Mouse (Mus musculus) C2C12 (cell line): ENCODE data around the gene Tmem18.

Experiments
- CEBPB ChIP-seq: IDR thresholded peaks from one replicate; pipeline ENCODE4 v1.6.1; 2011; ENCODE audit warnings: low read depth, mild to moderate bottlenecking, control low read depth, moderate library complexity
- CTCF ChIP-seq: IDR thresholded peaks from one replicate; pipeline ENCODE4 v1.5.1; 2011; ENCODE audit not compliant: control insufficient read depth, insufficient read depth, insufficient read length
- FOSL1 ChIP-seq: IDR thresholded peaks from one replicate; pipeline ENCODE4 v1.8.0; 2011; ENCODE audit warnings: mild to moderate bottlenecking, low read length; ENCODE audit not compliant: poor library complexity, insufficient read depth, severe bottlenecking
- MAX ChIP-seq: IDR thresholded peaks from one replicate; pipeline ENCODE4 v1.6.1; 2011; ENCODE audit warnings: mild to moderate bottlenecking, control low read depth
- MYOD1 ChIP-seq: IDR thresholded peaks from one replicate; pipeline ENCODE4 v1.6.1; 2011; ENCODE audit warnings: low read depth; ENCODE audit not compliant: control insufficient read depth, insufficient read length
- MYOG ChIP-seq: IDR thresholded peaks from one replicate; pipeline ENCODE4 v1.6.1; 2011; ENCODE audit not compliant: control insufficient read depth, insufficient read length; ENCODE audit errors: extremely low read depth
- USF1 ChIP-seq: IDR thresholded peaks from one replicate; pipeline ENCODE4 v1.6.1; 2011; ENCODE audit warnings: low read depth, mild to moderate bottlenecking, control low read depth, moderate library complexity

- TF ChIP-seq MYOG (no peak), CTCF (no peak), MAX (no peak), USF1 (no peak), MYOD1 (no peak), CEBPB (no peak), FOSL1 (no peak)
Observed at GRCm38 (mm10) chr12:30572075-30572474, 12.2 kb upstream of the Tmem18 start.
